Mouse (Mus musculus) mature B cell (primary cell): ENCODE measurements around the gene Crybb1.

Experiments used
- in situ Hi-C: fragments of 300-500 bp; cut with MboI; formaldehyde crosslinking; loops from 2 replicates; pipeline ENCODE4 v1.14.3; 2019

Gene Crybb1

DNA sequence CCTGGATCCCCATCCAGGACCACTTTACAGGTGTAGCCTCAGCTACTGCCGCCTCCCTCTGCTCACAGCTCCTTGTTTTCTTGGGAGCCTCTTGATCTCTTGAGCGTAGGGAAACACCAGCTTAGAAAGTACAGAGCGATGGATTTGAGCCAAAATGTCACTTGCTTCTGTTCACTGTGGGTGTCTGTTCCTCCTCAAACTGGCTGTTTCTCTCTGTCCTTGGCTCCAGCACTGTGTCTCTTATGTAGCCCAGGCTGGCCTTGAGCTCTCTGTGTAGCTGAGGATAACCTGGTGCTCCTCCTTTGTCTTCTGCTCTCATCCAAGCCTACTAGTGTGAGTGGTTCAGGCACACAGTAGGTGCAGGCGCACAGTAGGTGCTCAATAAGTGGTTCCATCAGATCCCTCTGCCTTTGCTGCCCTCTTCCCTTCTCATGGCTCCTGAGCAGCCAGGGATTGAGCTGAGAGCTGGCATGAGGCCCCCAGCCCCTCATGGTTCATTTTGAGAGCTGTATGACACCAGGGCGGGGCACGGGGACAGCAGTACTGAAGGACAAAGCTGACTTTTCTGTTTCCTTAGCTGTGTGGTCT lies 45.2 kb downstream of the Crybb1 start:
- in situ Hi-C loops: no loop called here

- in situ Hi-C loops: no loop called here
These were observed 46.1 kb downstream of the Crybb1 start for GRCm38 (mm10) chr5:112301694-112302093.

- in situ Hi-C loops: no loop called here
These were observed 46.7 kb downstream of the Crybb1 start for GRCm38 (mm10) chr5:112302310-112302709.

DNA sequence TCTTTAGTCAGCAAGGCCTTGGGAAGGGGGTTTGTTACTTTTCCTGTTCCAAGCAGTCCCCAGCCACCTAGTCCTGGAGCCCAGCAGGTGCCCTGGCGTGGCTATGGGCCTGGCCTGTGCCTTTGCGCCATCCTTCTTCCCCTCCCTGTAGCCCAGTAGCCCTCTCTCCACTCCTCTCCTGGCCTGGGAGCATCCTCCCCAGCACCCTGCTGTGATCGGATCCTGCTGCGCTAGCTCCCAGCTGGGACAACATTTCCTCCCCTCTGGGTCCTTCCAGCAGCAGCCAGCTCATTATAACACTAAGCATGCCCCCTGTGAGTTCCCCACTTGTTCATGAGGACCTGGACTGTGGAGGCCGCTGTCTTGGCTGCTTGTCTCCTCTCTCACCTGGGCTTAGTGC lies 50.2 kb downstream of the Crybb1 start:
- in situ Hi-C loops: no loop called here

DNA sequence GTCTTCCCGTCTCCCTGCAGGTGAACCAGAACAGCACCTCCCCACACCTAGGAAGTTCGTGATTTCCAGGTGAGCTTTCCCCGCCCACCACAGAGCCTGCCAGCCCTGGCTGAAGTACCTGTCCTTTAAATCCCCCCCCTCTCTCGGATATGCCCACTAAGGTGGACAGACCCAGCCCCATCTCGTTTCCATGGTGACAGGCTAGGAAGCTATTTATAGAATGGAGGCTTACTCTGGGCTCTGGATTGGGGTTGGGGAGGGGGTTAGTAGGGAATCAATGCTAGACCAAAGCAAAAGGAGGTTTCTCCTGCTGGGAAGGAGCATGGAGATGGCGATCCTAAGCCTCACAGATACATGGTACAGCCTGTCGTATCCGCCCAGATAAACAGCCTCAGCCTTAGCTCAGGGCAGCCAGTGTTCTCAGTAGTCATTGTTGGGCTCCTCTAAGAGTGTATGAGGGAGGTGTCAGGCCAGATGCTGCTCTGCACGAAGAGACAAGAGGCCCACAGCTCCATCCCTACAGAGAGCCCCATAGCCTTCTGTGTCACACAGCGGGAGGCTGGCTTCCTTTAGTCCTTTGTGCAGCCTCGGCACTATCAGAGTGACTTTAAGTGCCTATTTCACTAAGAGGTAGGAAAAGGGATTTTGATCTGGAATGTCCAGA lies 57.7 kb downstream of the Crybb1 start:
- in situ Hi-C loops: no loop called here

DNA sequence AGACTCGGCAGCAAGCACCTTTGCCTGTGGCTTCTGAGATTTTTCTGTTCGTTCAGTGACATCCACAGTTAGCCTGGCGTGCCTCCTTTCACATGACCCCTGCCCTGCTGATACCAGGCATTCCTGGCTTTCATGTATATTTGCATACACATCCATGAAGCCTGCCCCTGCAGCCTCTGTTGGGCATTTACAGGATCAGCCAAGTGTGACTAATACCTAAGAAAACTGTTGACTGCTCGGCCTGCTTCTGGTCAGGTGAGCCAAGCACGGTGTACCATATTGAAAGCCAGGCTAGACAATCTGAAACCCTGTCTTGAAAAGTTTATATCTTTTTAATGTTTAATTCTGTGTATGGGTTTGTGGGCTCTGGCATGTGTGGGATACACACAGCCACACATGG lies 60.9 kb downstream of the Crybb1 start:
- in situ Hi-C loops: no loop called here

- in situ Hi-C loops: no loop called here
These were observed 61.7 kb downstream of the Crybb1 start for GRCm38 (mm10) chr5:112317328-112317727.
